Mouse (Mus musculus) ES-Bruce4 (cell line): ENCODE data around the gene Cblb.

Experiments
- CTCF ChIP-seq: IDR thresholded peaks from one replicate; pipeline ENCODE4 v1.8.1; 2011; ENCODE audit warnings: low read depth, low read length
- EP300 ChIP-seq: IDR thresholded peaks from 2 replicates; pipeline ENCODE4 v1.6.1; 2011; ENCODE audit warnings: low read depth, low read length; ENCODE audit not compliant: insufficient read depth
- POLR2A ChIP-seq: IDR thresholded peaks from one replicate; pipeline ENCODE4 v1.8.1; 2011; ENCODE audit warnings: low read length; ENCODE audit not compliant: insufficient read depth

GRCm38 (mm10) chr16:52143101-52143500 is 112.1 kb downstream of the Cblb start:
- TF ChIP-seq CTCF (no peak), POLR2A (no peak), EP300 (no peak)
